ENCODE assay signal across 8 mouse cellular contexts in genomic region chr6:128034317-128035249, GRCm38 (mm10).
DNase-seq lines count a peak whose midpoint lies in the region; ATAC-seq and TF ChIP-seq lines count a peak whose summit lies in the region.

No protein-coding gene starts in this region.

- peak overlapping the region; percentile 37 for H3K9ac ChIP-seq in intestine, postnatal 0 days (ENCODE audit: low read depth, low read length)
- no peak overlapping the region for H3K9ac ChIP-seq in liver, embryonic 14.5 days (replicated peaks)

- ATAC-seq in intestine, postnatal 0 days: no peak
- ATAC-seq in liver, embryonic 14.5 days (ENCODE audit: insufficient read depth): no peak

- H3K9me3 ChIP-seq in intestine, postnatal 0 days (ENCODE audit: control insufficient read depth): no peaks in the 10 kb centered on the region
- no peaks in the 10 kb centered on the region for H3K9me3 ChIP-seq in liver, embryonic 14.5 days (ENCODE audit: control insufficient read depth, low read length)

- no peak for TF ChIP-seq EP300 in liver, embryonic 14.5 days (IDR thresholded peaks at IDR 0.05; ENCODE audit: low read depth)

- H3K27me3 ChIP-seq in intestine, postnatal 0 days (replicated peaks; ENCODE audit: control insufficient read depth, insufficient read depth, low read length): peaks cover 27% of the 10 kb centered on the region
- H3K27me3 ChIP-seq in liver, embryonic 14.5 days (ENCODE audit: control insufficient read depth, insufficient read depth, low read length): peaks cover 34% of the 10 kb centered on the region

- TF ChIP-seq CTCF in intestine, postnatal 0 days (IDR thresholded peaks at IDR 0.05; ENCODE audit: low read depth): peak; percentile 49
- TF ChIP-seq CTCF in liver, embryonic 14.5 days (IDR thresholded peaks at IDR 0.05; ENCODE audit: low read depth): 0 out of 2 replicates have a peak, but pooled peaks have one; percentile 8

- peak overlapping the region; percentile 87 for H3K4me2 ChIP-seq in intestine, postnatal 0 days (replicated peaks; ENCODE audit: low read depth)
- H3K4me2 ChIP-seq in liver, embryonic 14.5 days (ENCODE audit: low read depth): peak overlapping the region; percentile 60

- DNase-seq in urinary bladder, adult 2 months (ENCODE audit: low spot score): peak; percentile 51
- DNase-seq in urinary bladder, postnatal 10 days (ENCODE audit: low spot score): no peak
- DNase-seq in embryo, embryonic 11.5 days (ENCODE audit: low read depth, low spot score): peak; percentile 81
- DNase-seq in heart, adult 11 months: peak; percentile 98
- no peak for DNase-seq in liver, embryonic 14.5 days (ENCODE audit: low read depth in 3 of 3, low spot score in 3 of 3)
- peak; percentile 54 for DNase-seq in ovary, adult 18-20 months (ENCODE audit: low spot score)
- DNase-seq in urinary bladder, postnatal 36 days (ENCODE audit: low spot score in 2 of 2): peak; percentile 17 to 36

- 4% methylated on average over 80 of the region's 80 CpGs for WGBS in intestine, postnatal 0 days
- WGBS in liver, embryonic 14.5 days (ENCODE audit: insufficient replicate concordance): under 1% methylated on average over 72 of the region's 80 CpGs

- H3K4me3 ChIP-seq in intestine, postnatal 0 days (ENCODE audit: low read depth, low read length): peak overlapping the region; percentile 51
- H3K4me3 ChIP-seq in liver, embryonic 14.5 days (ENCODE audit: insufficient read depth in 1 of 2, low read depth in 2 of 2, low read length in 2 of 2): peak overlapping the region; percentile 28 to 35

- H3K4me1 ChIP-seq in intestine, postnatal 0 days (replicated peaks; ENCODE audit: control insufficient read depth, insufficient read depth, low read length): 0 out of 2 replicates have a peak, but pooled peaks cover 3% of the 10 kb centered on the region
- H3K4me1 ChIP-seq in liver, embryonic 14.5 days (replicated peaks; ENCODE audit: control insufficient read depth in 2 of 2, insufficient read depth in 2 of 2, low read length in 1 of 2): peaks cover 0 to 3% of the 10 kb centered on the region in 2 experiments; a peak in 1 of 4 replicates

- H3K27ac ChIP-seq in intestine, postnatal 0 days (ENCODE audit: low read depth, low read length): peak overlapping the region; percentile 41
- no peak overlapping the region for H3K27ac ChIP-seq in liver, embryonic 14.5 days

- no peaks in the 10 kb centered on the region for H3K36me3 ChIP-seq in intestine, postnatal 0 days (ENCODE audit: control insufficient read depth, insufficient read depth)
- no peaks in the 10 kb centered on the region for H3K36me3 ChIP-seq in liver, embryonic 14.5 days (replicated peaks; ENCODE audit: control insufficient read depth, insufficient read depth, low read depth)

Comparison
In these comparisons a context has a peak if more than half of its experiments do, and no peak if none do; other contexts are left out.
1. DNase-seq: peak in urinary bladder, adult 2 months (single experiment), embryo, embryonic 11.5 days (single experiment), heart, adult 11 months (single experiment), ovary, adult 18-20 months (single experiment) and urinary bladder, postnatal 36 days (2 of 2); none in urinary bladder, postnatal 10 days (single experiment) and liver, embryonic 14.5 days (0 of 3).